In genomic region chr11:70637764-70638163, GRCm38 (mm10) we compare ENCODE assay signal across 31 mouse cellular contexts. TPM values are rescaled to one million over a fixed set of nuclear protein-coding genes. Genes with fewer than 3 reads are reported as not detected.
DNase-seq lines count a peak whose midpoint lies in the region; ATAC-seq and TF ChIP-seq lines count a peak whose summit lies in the region.
"Had no signal": no experiment of that assay in that cellular context is flagged by ENCODE, and none has a peak within 500 bp of the region (broad histone marks: within the 10 kb centered on the region; RNA-seq: fewer than 3 reads in every experiment).

No protein-coding gene starts in this region.

- no peak for TF ChIP-seq EP300 in liver, postnatal 0 days (IDR thresholded peaks at IDR 0.05; ENCODE audit: low read depth)
- no peak for TF ChIP-seq EP300 in liver, embryonic 14.5 days (IDR thresholded peaks at IDR 0.05; ENCODE audit: low read depth)

- H3K9ac ChIP-seq in heart, embryonic 11.5 days (ENCODE audit: low read depth, low read length), result no peak overlapping the region
- no peak overlapping the region for H3K9ac ChIP-seq in liver, embryonic 11.5 days (ENCODE audit: low read depth, low read length)
- H3K9ac ChIP-seq in liver, postnatal 0 days (replicated peaks), result no peak overlapping the region
- no peak overlapping the region for H3K9ac ChIP-seq in liver, embryonic 14.5 days (replicated peaks)
- H3K9ac ChIP-seq: embryonic facial prominence, embryonic 12.5 days; embryonic facial prominence, embryonic 15.5 days; forebrain, postnatal 0 days; hindbrain, embryonic 12.5 days; hindbrain, embryonic 15.5 days had no signal

- H3K4me1 ChIP-seq in heart, embryonic 11.5 days (ENCODE audit: control insufficient read depth, insufficient read depth, low read length), result peaks cover 17% of the 10 kb centered on the region
- H3K4me1 ChIP-seq in liver, embryonic 11.5 days (replicated peaks; ENCODE audit: control insufficient read depth, insufficient read depth, low read length), result peaks cover 34% of the 10 kb centered on the region
- peaks cover 23% of the 10 kb centered on the region for H3K4me1 ChIP-seq in liver, postnatal 0 days (ENCODE audit: insufficient read depth)
- H3K4me1 ChIP-seq in liver, embryonic 14.5 days (replicated peaks; ENCODE audit: control insufficient read depth in 2 of 2, insufficient read depth in 2 of 2, low read length in 1 of 2), result peaks cover 30 to 35% of the 10 kb centered on the region in 2 experiments
- H3K4me1 ChIP-seq: embryonic facial prominence, embryonic 12.5 days; embryonic facial prominence, embryonic 15.5 days; hindbrain, embryonic 12.5 days; hindbrain, embryonic 15.5 days had no signal

- no peak for DNase-seq in heart, postnatal 14 days
- DNase-seq in liver, embryonic 11.5 days (ENCODE audit: low spot score), result no peak
- no peak for DNase-seq in liver, postnatal 0 days
- peak; percentile 21 for DNase-seq in 416B (ENCODE audit: low read depth)
- DNase-seq in liver, embryonic 14.5 days (ENCODE audit: low read depth in 3 of 3, low spot score in 3 of 3), result no peak
- no peak for DNase-seq in cerebellum, adult 18-20 months
- DNase-seq in yolk sac, embryonic 10.5 days (ENCODE audit: low spot score), result no peak
- DNase-seq: adrenal gland, adult 2 months; adrenal gland, postnatal 14 days; B cell, adult 2 months; cerebellum, adult 11 months; cerebellum, adult 8-10 months; cerebellum, postnatal 10 days; forebrain, postnatal 0 days; gastrocnemius, adult 2 months; gastrocnemius, postnatal 14 days; heart, adult 11 months had no signal

- no peaks in the 10 kb centered on the region for H3K36me3 ChIP-seq in heart, embryonic 11.5 days (ENCODE audit: control insufficient read depth, insufficient read depth, low read length)
- H3K36me3 ChIP-seq in liver, embryonic 11.5 days (ENCODE audit: control insufficient read depth, insufficient read depth, low read length), result 0 out of 2 replicates have a peak, but pooled peaks cover under 1% of the 10 kb centered on the region
- H3K36me3 ChIP-seq in liver, postnatal 0 days (replicated peaks; ENCODE audit: insufficient read depth, low read length), result no peaks in the 10 kb centered on the region
- no peaks in the 10 kb centered on the region for H3K36me3 ChIP-seq in liver, embryonic 14.5 days (replicated peaks; ENCODE audit: control insufficient read depth, insufficient read depth, low read depth)
- H3K36me3 ChIP-seq: embryonic facial prominence, embryonic 15.5 days; hindbrain, embryonic 12.5 days had no signal

- ATAC-seq in heart, embryonic 11.5 days (replicated peaks; ENCODE audit: insufficient number of reproducible peaks, low FRiP score, low TSS enrichment), result no peak
- ATAC-seq in liver, embryonic 11.5 days (replicated peaks; ENCODE audit: low FRiP score), result no peak
- ATAC-seq in liver, postnatal 0 days, result no peak
- no peak for ATAC-seq in liver, embryonic 14.5 days (ENCODE audit: insufficient read depth)
- ATAC-seq: forebrain, embryonic 14.5 days; forebrain, postnatal 0 days had no signal

- intact Hi-C loops in heart, postnatal 14 days (cut with DNase I), result no loop called here

- no peaks in the 10 kb centered on the region for H3K9me3 ChIP-seq in heart, embryonic 11.5 days (replicated peaks; ENCODE audit: control insufficient read depth, low read length)
- H3K9me3 ChIP-seq in liver, embryonic 11.5 days (ENCODE audit: control insufficient read depth, low read length), result no peaks in the 10 kb centered on the region
- H3K9me3 ChIP-seq in liver, postnatal 0 days (ENCODE audit: low read length), result no peaks in the 10 kb centered on the region
- no peaks in the 10 kb centered on the region for H3K9me3 ChIP-seq in liver, embryonic 14.5 days (ENCODE audit: control insufficient read depth, low read length)
- H3K9me3 ChIP-seq: embryonic facial prominence, embryonic 12.5 days; embryonic facial prominence, embryonic 15.5 days; G1E; heart, embryonic 12.5 days; hindbrain, embryonic 12.5 days; hindbrain, embryonic 15.5 days had no signal

- H3K4me2 ChIP-seq in heart, embryonic 11.5 days, result no peak overlapping the region
- H3K4me2 ChIP-seq in liver, embryonic 11.5 days, result peak overlapping the region; percentile 52
- no peak overlapping the region for H3K4me2 ChIP-seq in liver, postnatal 0 days (ENCODE audit: low read depth, low read length)
- H3K4me2 ChIP-seq in liver, embryonic 14.5 days (ENCODE audit: low read depth), result no peak overlapping the region
- H3K4me2 ChIP-seq: embryonic facial prominence, embryonic 12.5 days; embryonic facial prominence, embryonic 15.5 days; hindbrain, embryonic 12.5 days; hindbrain, embryonic 15.5 days had no signal

- H3K4me3 ChIP-seq in heart, embryonic 11.5 days (ENCODE audit: low read depth, low read length), result no peak overlapping the region
- H3K4me3 ChIP-seq in liver, embryonic 11.5 days (ENCODE audit: low read depth, low read length), result no peak overlapping the region
- H3K4me3 ChIP-seq in liver, postnatal 0 days (ENCODE audit: low read depth, low read length), result no peak overlapping the region
- H3K4me3 ChIP-seq in liver, embryonic 14.5 days (ENCODE audit: insufficient read depth in 1 of 2, low read depth in 2 of 2, low read length in 2 of 2), result no peak overlapping the region
- H3K4me3 ChIP-seq: embryonic facial prominence, embryonic 12.5 days; embryonic facial prominence, embryonic 15.5 days; gastrocnemius, adult 2 months; heart, embryonic 12.5 days; hindbrain, embryonic 12.5 days; hindbrain, embryonic 15.5 days had no signal

- TF ChIP-seq CTCF in liver, postnatal 0 days (IDR thresholded peaks at IDR 0.05; ENCODE audit: low read depth), result no peak
- TF ChIP-seq CTCF in liver, embryonic 14.5 days (IDR thresholded peaks at IDR 0.05; ENCODE audit: low read depth), result no peak

- H3K27ac ChIP-seq in heart, embryonic 11.5 days (ENCODE audit: low read depth, low read length), result peak overlapping the region; percentile 82; the same call in 1 of the 2 replicates
- peak overlapping the region; percentile 82 for H3K27ac ChIP-seq in liver, embryonic 11.5 days (ENCODE audit: low read depth, low read length)
- H3K27ac ChIP-seq in liver, postnatal 0 days (ENCODE audit: low read depth), result no peak overlapping the region; the same call in 1 of the 2 replicates
- peak overlapping the region; percentile 93 for H3K27ac ChIP-seq in liver, embryonic 14.5 days
- H3K27ac ChIP-seq: embryonic facial prominence, embryonic 12.5 days; embryonic facial prominence, embryonic 15.5 days; gastrocnemius, adult 2 months; hindbrain, embryonic 12.5 days; hindbrain, embryonic 15.5 days had no signal

- 88% methylated on average over 1 of the region's 1 CpGs for WGBS in heart, embryonic 11.5 days (ENCODE audit: insufficient replicate concordance)
- WGBS in liver, embryonic 11.5 days, result 82% methylated on average over 1 of the region's 1 CpGs
- WGBS in liver, postnatal 0 days (ENCODE audit: insufficient replicate concordance), result 76% methylated on average over 1 of the region's 1 CpGs
- WGBS in liver, embryonic 14.5 days (ENCODE audit: insufficient replicate concordance), result 70% methylated on average over 1 of the region's 1 CpGs

- H3K27me3 ChIP-seq in heart, embryonic 11.5 days (ENCODE audit: control insufficient read depth, insufficient read depth, low read length), result no peaks in the 10 kb centered on the region
- no peaks in the 10 kb centered on the region for H3K27me3 ChIP-seq in liver, embryonic 11.5 days (replicated peaks; ENCODE audit: control insufficient read depth, insufficient read depth, low read length)
- H3K27me3 ChIP-seq in liver, postnatal 0 days (ENCODE audit: insufficient read depth, low read length), result no peaks in the 10 kb centered on the region
- no peaks in the 10 kb centered on the region for H3K27me3 ChIP-seq in liver, embryonic 14.5 days (ENCODE audit: control insufficient read depth, insufficient read depth, low read length)
- H3K27me3 ChIP-seq: CH12.LX; embryonic facial prominence, embryonic 12.5 days; embryonic facial prominence, embryonic 15.5 days; heart, embryonic 12.5 days; hindbrain, embryonic 12.5 days; hindbrain, embryonic 15.5 days had no signal

RNA-seq across cellular contexts. Expression of gene Gp1ba, which starts 1.2 kb away (rescaled TPM):
- 2.6 and 5.4 TPM in 2 replicates for polyA plus RNA-seq in heart, embryonic 11.5 days (2014; fragmentation: Nextera tagmentation; extraction: Ambion mirVana)
- under 1 TPM; 0.17 to 0.22 TPM for total RNA-seq in heart, postnatal 14 days (2021)
- polyA plus RNA-seq in liver, embryonic 11.5 days (2014; fragmentation: Nextera tagmentation; extraction: Ambion mirVana), result 15.3 and 16.4 TPM in 2 replicates
- polyA plus RNA-seq in liver, postnatal 0 days (2015; fragmentation: Nextera tagmentation; extraction: Ambion mirVana), result 3.5 and 4.1 TPM in 2 replicates
- 4.5 TPM in 2 replicates for polyA plus RNA-seq in liver, embryonic 14.5 days (2012; rRNA removed)
- 7.6 and 9.1 TPM in 2 replicates for polyA plus RNA-seq in liver, embryonic 14.5 days (2014; fragmentation: Nextera tagmentation; extraction: Ambion mirVana)
- total RNA-seq: gastrocnemius, adult 2 months had no signal
- polyA plus RNA-seq: frontal cortex, adult 2 months had no signal

RNA-seq across cellular contexts. Expression of gene Rnf167, which starts 9.3 kb away (rescaled TPM):
- 66.8 and 76.9 TPM in 2 replicates for polyA plus RNA-seq in heart, embryonic 11.5 days (2014; fragmentation: Nextera tagmentation; extraction: Ambion mirVana)
- 10 to 100 TPM; 52.0 to 54.4 TPM for total RNA-seq in heart, postnatal 14 days (2021)
- polyA plus RNA-seq in liver, embryonic 11.5 days (2014; fragmentation: Nextera tagmentation; extraction: Ambion mirVana), result 113 and 114 TPM in 2 replicates
- polyA plus RNA-seq in liver, postnatal 0 days (2015; fragmentation: Nextera tagmentation; extraction: Ambion mirVana), result 54.8 and 55.3 TPM in 2 replicates
- polyA plus RNA-seq in liver, embryonic 14.5 days (2012; rRNA removed), result 47.7 and 48.4 TPM in 2 replicates
- polyA plus RNA-seq in liver, embryonic 14.5 days (2014; fragmentation: Nextera tagmentation; extraction: Ambion mirVana), result 56.0 and 66.9 TPM in 2 replicates

RNA-seq across cellular contexts. Expression of gene Slc25a11, which starts 9.5 kb away (rescaled TPM):
- polyA plus RNA-seq in heart, embryonic 11.5 days (2014; fragmentation: Nextera tagmentation; extraction: Ambion mirVana), result 221 and 245 TPM in 2 replicates
- 100 to 1,000 TPM; 438 to 444 TPM for total RNA-seq in heart, postnatal 14 days (2021)
- polyA plus RNA-seq in liver, embryonic 11.5 days (2014; fragmentation: Nextera tagmentation; extraction: Ambion mirVana), result 115 and 126 TPM in 2 replicates
- 140 and 143 TPM in 2 replicates for polyA plus RNA-seq in liver, postnatal 0 days (2015; fragmentation: Nextera tagmentation; extraction: Ambion mirVana)
- 39.0 and 43.9 TPM in 2 replicates for polyA plus RNA-seq in liver, embryonic 14.5 days (2012; rRNA removed)
- 60.8 and 67.8 TPM in 2 replicates for polyA plus RNA-seq in liver, embryonic 14.5 days (2014; fragmentation: Nextera tagmentation; extraction: Ambion mirVana)

RNA-seq across cellular contexts. Expression of gene Pfn1, which starts 16.7 kb away (rescaled TPM):
- 1,771 and 1,932 TPM in 2 replicates for polyA plus RNA-seq in heart, embryonic 11.5 days (2014; fragmentation: Nextera tagmentation; extraction: Ambion mirVana)
- total RNA-seq in heart, postnatal 14 days (2021), result 100 to 1,000 TPM; 326 to 379 TPM
- 2,285 and 2,367 TPM in 2 replicates for polyA plus RNA-seq in liver, embryonic 11.5 days (2014; fragmentation: Nextera tagmentation; extraction: Ambion mirVana)
- 918 and 940 TPM in 2 replicates for polyA plus RNA-seq in liver, postnatal 0 days (2015; fragmentation: Nextera tagmentation; extraction: Ambion mirVana)
- 421 and 438 TPM in 2 replicates for polyA plus RNA-seq in liver, embryonic 14.5 days (2012; rRNA removed)
- 957 and 1,007 TPM in 2 replicates for polyA plus RNA-seq in liver, embryonic 14.5 days (2014; fragmentation: Nextera tagmentation; extraction: Ambion mirVana)

RNA-seq across cellular contexts. Expression of gene Chrne, which starts 18.7 kb away (rescaled TPM):
- polyA plus RNA-seq in heart, embryonic 11.5 days (2014; fragmentation: Nextera tagmentation; extraction: Ambion mirVana), result not detected in 2 replicates
- not detected for total RNA-seq in heart, postnatal 14 days (2021)
- polyA plus RNA-seq in liver, embryonic 11.5 days (2014; fragmentation: Nextera tagmentation; extraction: Ambion mirVana), result not detected in 2 replicates
- 0.19 TPM in 1 of 2 replicates, not detected in the other for polyA plus RNA-seq in liver, postnatal 0 days (2015; fragmentation: Nextera tagmentation; extraction: Ambion mirVana)
- polyA plus RNA-seq in liver, embryonic 14.5 days (2012; rRNA removed), result not detected in 2 replicates
- polyA plus RNA-seq in liver, embryonic 14.5 days (2014; fragmentation: Nextera tagmentation; extraction: Ambion mirVana), result not detected in 2 replicates
- total RNA-seq: adrenal gland, adult 2 months; adrenal gland, postnatal 14 days; CH12.LX; forebrain, postnatal 0 days; G1E; heart, adult 8-10 months; hematopoietic stem cell, adult 5-6 weeks had no signal
- polyA plus RNA-seq: embryonic facial prominence, embryonic 12.5 days; forebrain, embryonic 11.5 days; forebrain, embryonic 14.5 days; G1E; heart, postnatal 0 days; hindbrain, embryonic 12.5 days had no signal
